Mouse (Mus musculus) MEL (cell line): ENCODE measurements around the gene Spint2. TPM values are rescaled to one million over a fixed set of nuclear protein-coding genes. Genes with fewer than 3 reads are reported as not detected.

ENCODE experiments used
- DNase-seq: peaks from one replicate; pipeline ENCODE4 v3.0.0; 2011; ENCODE audit warnings: low read depth, low spot score
- H3K27ac ChIP-seq: 2 replicates; pipeline ENCODE4 v1.5.1; 2012; ENCODE audit warnings: low read depth, mild to moderate bottlenecking, control low read depth, low read length, moderate library complexity; ENCODE audit not compliant: control insufficient read depth
- H3K27me3 ChIP-seq, 2 experiments: fragments of 150-350 bp in 1 of 2; sonication (generic) in 1 of 2; 2 replicates each; pipeline ENCODE4 v1.6.1; 2012; ENCODE audit warnings: low read length in 2 of 2, mild to moderate bottlenecking in 2 of 2, improper control_type of control experiment in 1 of 2, moderate library complexity in 1 of 2; ENCODE audit not compliant: insufficient read depth in 2 of 2, control insufficient read depth in 1 of 2
- H3K36me3 ChIP-seq, 2 experiments: 2 replicates each; pipeline ENCODE4 v1.6.1; 2012 to 2014; ENCODE audit warnings: low read length in 2 of 2, improper control_type of control experiment in 1 of 2, inconsistent platforms in 1 of 2, mild to moderate bottlenecking in 1 of 2; ENCODE audit not compliant: insufficient read depth in 2 of 2, control insufficient read depth in 1 of 2
- H3K4me1 ChIP-seq, 2 experiments: fragments of 150-350 bp in 1 of 2; sonication (generic) in 1 of 2; 2 replicates each; pipeline ENCODE4 v1.6.1; 2012; ENCODE audit warnings: low read length in 2 of 2, improper control_type of control experiment in 1 of 2, mild to moderate bottlenecking in 1 of 2; ENCODE audit not compliant: insufficient read depth in 2 of 2, control insufficient read depth in 1 of 2
- H3K4me3 ChIP-seq, 2 experiments: fragments of 150-350 bp in 1 of 2; sonication (generic) in 1 of 2; 2 replicates each; pipeline ENCODE4 v1.5.1; 2012; ENCODE audit warnings: low read depth in 2 of 2, low read length in 2 of 2, mild to moderate bottlenecking in 2 of 2, moderate library complexity in 2 of 2, control low read depth in 1 of 2, improper control_type of control experiment in 1 of 2; ENCODE audit not compliant: control insufficient read depth in 1 of 2, insufficient read depth in 1 of 2
- H3K79me2 ChIP-seq: 2 replicates; pipeline ENCODE4 v1.6.1; 2012; ENCODE audit warnings: mild to moderate bottlenecking, low read length, moderate library complexity; ENCODE audit not compliant: control insufficient read depth, poor library complexity, insufficient read depth
- H3K9ac ChIP-seq: 2 replicates; pipeline ENCODE4 v1.6.1; 2012; ENCODE audit warnings: low read depth, mild to moderate bottlenecking, control low read depth, low read length, moderate library complexity; ENCODE audit not compliant: control insufficient read depth, poor library complexity, severe bottlenecking
- H3K9me3 ChIP-seq: fragments of 150-350 bp; sonication (generic); replicated peaks from 2 replicates; pipeline ENCODE4 v1.6.1; 2012; ENCODE audit warnings: mild to moderate bottlenecking, low read length, improper control_type of control experiment, moderate library complexity; ENCODE audit not compliant: insufficient read depth
- BHLHE40 ChIP-seq: IDR thresholded peaks from 2 replicates; pipeline ENCODE4 v1.6.1; 2012; ENCODE audit warnings: low read depth, mild to moderate bottlenecking, inconsistent platforms, low read length, improper control_type of control experiment, borderline replicate concordance
- CTCF ChIP-seq, 3 experiments: IDR thresholded peaks in 2 of 3; conservative IDR thresholded peaks in 1 of 3; 2 replicates each; pipeline ENCODE4 v1.5.1; 2011 to 2012; ENCODE audit warnings: low read length in 3 of 3, low read depth in 2 of 3, mild to moderate bottlenecking in 2 of 3, improper control_type of control experiment in 1 of 3, inconsistent platforms in 1 of 3, mixed read lengths in 1 of 3, moderate library complexity in 1 of 3; ENCODE audit not compliant: control insufficient read depth in 1 of 3, insufficient read depth in 1 of 3, poor library complexity in 1 of 3, severe bottlenecking in 1 of 3
- ELF1 ChIP-seq: IDR thresholded peaks from 2 replicates; pipeline ENCODE4 v1.6.1; 2014; ENCODE audit warnings: low read depth, mild to moderate bottlenecking, inconsistent platforms, low read length, improper control_type of control experiment, moderate library complexity
- EP300 ChIP-seq, 2 experiments: IDR thresholded peaks; 2 replicates each; pipeline ENCODE4 v1.6.1; 2011; ENCODE audit warnings: improper control_type of control experiment in 2 of 2, low read length in 2 of 2, low read depth in 1 of 2, mild to moderate bottlenecking in 1 of 2
- GATA1 ChIP-seq: IDR thresholded peaks from 2 replicates; pipeline ENCODE4 v1.6.1; 2011; ENCODE audit warnings: low read depth, low read length, improper control_type of control experiment
- HCFC1 ChIP-seq: IDR thresholded peaks from 2 replicates; pipeline ENCODE4 v1.6.1; 2012; ENCODE audit warnings: low read depth, mild to moderate bottlenecking, inconsistent platforms, low read length, improper control_type of control experiment, moderate library complexity
- MAZ ChIP-seq: IDR thresholded peaks from 2 replicates; pipeline ENCODE4 v1.6.1; 2012; ENCODE audit warnings: low read depth, mild to moderate bottlenecking, inconsistent platforms, low read length, improper control_type of control experiment
- MEF2A ChIP-seq: IDR thresholded peaks from 2 replicates; pipeline ENCODE4 v1.6.1; 2014; ENCODE audit warnings: low read depth, mild to moderate bottlenecking, inconsistent platforms, low read length, improper control_type of control experiment; ENCODE audit not compliant: poor library complexity, insufficient replicate concordance, severe bottlenecking; ENCODE audit errors: extremely low read depth
- MXI1 ChIP-seq: IDR thresholded peaks from 2 replicates; pipeline ENCODE4 v1.6.1; 2011; ENCODE audit warnings: mild to moderate bottlenecking, low read depth, low read length, improper control_type of control experiment
- NELFE ChIP-seq: IDR thresholded peaks from 2 replicates; pipeline ENCODE4 v1.6.1; 2011; ENCODE audit warnings: low read depth, low read length, improper control_type of control experiment
- NRF1 ChIP-seq: IDR thresholded peaks from 2 replicates; pipeline ENCODE4 v1.6.1; 2014; ENCODE audit warnings: low read depth, mild to moderate bottlenecking, inconsistent platforms, low read length, improper control_type of control experiment, moderate library complexity; ENCODE audit not compliant: poor library complexity, insufficient read depth, severe bottlenecking
- POLR2A ChIP-seq, 2 experiments: IDR thresholded peaks; 2 replicates each; pipeline ENCODE4 v1.6.1; 2011 to 2012; ENCODE audit warnings: low read length in 2 of 2, mild to moderate bottlenecking in 2 of 2, control low read depth in 1 of 2, improper control_type of control experiment in 1 of 2, low read depth in 1 of 2, moderate library complexity in 1 of 2; ENCODE audit not compliant: control insufficient read depth in 1 of 2, insufficient read depth in 1 of 2, poor library complexity in 1 of 2
- POLR2AphosphoS2 ChIP-seq: IDR thresholded peaks from 2 replicates; pipeline ENCODE4 v1.6.1; 2011; ENCODE audit warnings: low read length, improper control_type of control experiment
- RAD21 ChIP-seq: IDR thresholded peaks from 2 replicates; pipeline ENCODE4 v1.6.1; 2011; ENCODE audit warnings: mild to moderate bottlenecking, low read depth, low read length, improper control_type of control experiment
- RCOR1 ChIP-seq: IDR thresholded peaks from 2 replicates; pipeline ENCODE4 v1.6.1; 2012; ENCODE audit warnings: low read depth, mild to moderate bottlenecking, inconsistent platforms, low read length, improper control_type of control experiment
- SIN3A ChIP-seq: IDR thresholded peaks from 2 replicates; pipeline ENCODE4 v1.6.1; 2012; ENCODE audit warnings: low read length, improper control_type of control experiment, inconsistent platforms
- SMC3 ChIP-seq: IDR thresholded peaks from 2 replicates; pipeline ENCODE4 v1.6.1; 2011; ENCODE audit warnings: low read depth, low read length, improper control_type of control experiment
- TAL1 ChIP-seq: IDR thresholded peaks from 2 replicates; pipeline ENCODE4 v1.6.1; 2012; ENCODE audit warnings: mild to moderate bottlenecking, inconsistent platforms, low read length, moderate library complexity, mixed read lengths
- TCF12 ChIP-seq: IDR thresholded peaks from 2 replicates; pipeline ENCODE4 v1.6.1; 2014; ENCODE audit warnings: low read depth, mild to moderate bottlenecking, inconsistent platforms, low read length, improper control_type of control experiment, moderate library complexity
- USF2 ChIP-seq, 2 experiments: IDR thresholded peaks; 2 replicates each; pipeline ENCODE4 v1.6.1; 2011 to 2012; ENCODE audit warnings: improper control_type of control experiment in 2 of 2, low read length in 2 of 2, borderline replicate concordance in 1 of 2, inconsistent platforms in 1 of 2, low read depth in 1 of 2, mild to moderate bottlenecking in 1 of 2; ENCODE audit not compliant: insufficient read depth in 1 of 2
- ZC3H11A ChIP-seq: IDR thresholded peaks from 2 replicates; pipeline ENCODE4 v1.6.1; 2012; ENCODE audit warnings: low read depth, mild to moderate bottlenecking, inconsistent platforms, low read length, improper control_type of control experiment
- ZKSCAN1 ChIP-seq: IDR thresholded peaks from 2 replicates; pipeline ENCODE4 v1.6.1; 2012; ENCODE audit warnings: low read depth, mild to moderate bottlenecking, inconsistent platforms, low read length, improper control_type of control experiment, moderate library complexity
- ZMIZ1 ChIP-seq: IDR thresholded peaks from 2 replicates; pipeline ENCODE4 v1.6.1; 2012; ENCODE audit warnings: low read depth, mild to moderate bottlenecking, inconsistent platforms, low read length, improper control_type of control experiment, moderate library complexity
- polyA plus RNA-seq, 2 experiments: library from polyadenylated mRNA; stranded (reverse) in 1 of 2; unstranded in 1 of 2; fragments of >175 nt in 1 of 2; fragments of >200 nt in 1 of 2; gene quantifications; 2 replicates each; pipeline versions ENCODE4 v1.2.1 to v1.2.4; 2012; ENCODE audit warnings: low replicate concordance in 2 of 2, low read depth in 1 of 2; ENCODE audit not compliant: insufficient read length in 2 of 2, insufficient read depth in 1 of 2, missing spikeins in 1 of 2
- total RNA-seq: library from RNA; depleted of rRNA; stranded (reverse); fragments of 300-350 nt; gene quantifications from 2 replicates; pipeline ENCODE4 v1.2.3, GENCODE M21; 2012

Gene Spint2
- total and polyA plus RNA-seq, 3 experiments = 78.1 to 131 TPM; not detected in 1

GRCm38 (mm10) chr7:29288942-29289638, 7.4 kb upstream of the Spint2 start, which contains the start of gene Ppp1r14a:
TSS of gene Ppp1r14a (plus strand) at chr7:29289308.
- H3K36me3 ChIP-seq = peaks cover 0 to 8% of the 10 kb centered on the region in 2 experiments; a peak in 2 of 4 replicates
- peak; percentile 81 for DNase-seq
- no peak within 1 kb of the TSS for H3K27ac ChIP-seq
- H3K9me3 ChIP-seq = no peaks in the 10 kb centered on the region
- no peak for TF ChIP-seq RCOR1
- TF ChIP-seq ELF1 = 0 out of 2 replicates have a peak, but pooled peaks have one; percentile 8
- TF ChIP-seq POLR2AphosphoS2 = no peak
- TF ChIP-seq POLR2A (IDR thresholded peaks at IDR 0.05; ENCODE audit: control insufficient read depth in 1 of 2, insufficient read depth in 1 of 2, low read depth in 1 of 2, low read length in 2 of 2, poor library complexity in 1 of 2) = peak; percentile 21 to 59; a peak in 2 of 4 replicates
- peak; percentile 71 for TF ChIP-seq SMC3
- peak; percentile 70 for TF ChIP-seq SIN3A
- TF ChIP-seq MEF2A = no peak
- TF ChIP-seq GATA1 = no peak
- 0 out of 2 replicates have a peak, but pooled peaks have one; percentile 42 for TF ChIP-seq ZMIZ1
- peak; percentile 75; the same call in 1 of the 2 replicates for TF ChIP-seq MAZ
- TF ChIP-seq NELFE = peak; percentile 42
- no peak for TF ChIP-seq USF2 (IDR thresholded peaks at IDR 0.05; ENCODE audit: borderline replicate concordance in 1 of 2, insufficient read depth in 1 of 2, low read depth in 1 of 2, low read length in 2 of 2)
- TF ChIP-seq ZKSCAN1 = no peak
- TF ChIP-seq NRF1 = peak; percentile 31; the same call in 1 of the 2 replicates
- TF ChIP-seq RAD21 = peak; percentile 30
- 0 out of 2 replicates have a peak, but pooled peaks have one; percentile 6 for TF ChIP-seq TCF12
- TF ChIP-seq ZC3H11A = peak; percentile 36; the same call in 1 of the 2 replicates
- peak; percentile 77 to 91 (median 79) for TF ChIP-seq CTCF (IDR thresholded peaks at IDR 0.05 in 2 of 3, conservative IDR thresholded peaks at IDR 0.05 in 1 of 3; ENCODE audit: control insufficient read depth in 1 of 3, insufficient read depth in 1 of 3, low read depth in 2 of 3, low read length in 3 of 3, poor library complexity in 1 of 3, severe bottlenecking in 1 of 3)
- no peak for TF ChIP-seq TAL1
- 0 out of 2 replicates have a peak, but pooled peaks have one; percentile 30 for TF ChIP-seq BHLHE40
- peak; percentile 47; the same call in 1 of the 2 replicates for TF ChIP-seq MXI1
- TF ChIP-seq EP300 (IDR thresholded peaks at IDR 0.05; ENCODE audit: low read depth in 1 of 2, low read length in 2 of 2) = no peak
- TF ChIP-seq HCFC1 = peak; percentile 43; the same call in 1 of the 2 replicates
- peaks cover 14 to 21% of the 10 kb centered on the region in 2 experiments for H3K4me1 ChIP-seq
- peak within 1 kb of the TSS; percentile 70 for H3K9ac ChIP-seq
- H3K79me2 ChIP-seq = no peaks in the 10 kb centered on the region
- peak within 1 kb of the TSS; percentile 68 to 95 for H3K4me3 ChIP-seq
- no peaks in the 10 kb centered on the region for H3K27me3 ChIP-seq
